Mouse (Mus musculus): ENCODE results near the gene Wfdc5.

- no peak for TF ChIP-seq CTCF (conservative IDR thresholded peaks at IDR 0.05; ENCODE audit: insufficient read depth, insufficient read length, low read depth, low read length)
- TF ChIP-seq POLR2A (IDR thresholded peaks at IDR 0.05; ENCODE audit: low read depth, low read length): no peak
These were observed 1.7 kb upstream of the Wfdc5 start for GRCm38 (mm10) chr2:164184145-164184719.
